Mouse (Mus musculus) layer of hippocampus, adult 11-12 months (tissue): ENCODE data around the gene Dusp7.
A peak's percentile ranks its signal among the peaks of the same experiment; 100 is the strongest.

Experiments
- DNase-seq: peaks from one replicate; pipeline ENCODE4 v3.0.0; 2022; ENCODE audit warnings: low spot score

The Dusp7 gene

DNA sequence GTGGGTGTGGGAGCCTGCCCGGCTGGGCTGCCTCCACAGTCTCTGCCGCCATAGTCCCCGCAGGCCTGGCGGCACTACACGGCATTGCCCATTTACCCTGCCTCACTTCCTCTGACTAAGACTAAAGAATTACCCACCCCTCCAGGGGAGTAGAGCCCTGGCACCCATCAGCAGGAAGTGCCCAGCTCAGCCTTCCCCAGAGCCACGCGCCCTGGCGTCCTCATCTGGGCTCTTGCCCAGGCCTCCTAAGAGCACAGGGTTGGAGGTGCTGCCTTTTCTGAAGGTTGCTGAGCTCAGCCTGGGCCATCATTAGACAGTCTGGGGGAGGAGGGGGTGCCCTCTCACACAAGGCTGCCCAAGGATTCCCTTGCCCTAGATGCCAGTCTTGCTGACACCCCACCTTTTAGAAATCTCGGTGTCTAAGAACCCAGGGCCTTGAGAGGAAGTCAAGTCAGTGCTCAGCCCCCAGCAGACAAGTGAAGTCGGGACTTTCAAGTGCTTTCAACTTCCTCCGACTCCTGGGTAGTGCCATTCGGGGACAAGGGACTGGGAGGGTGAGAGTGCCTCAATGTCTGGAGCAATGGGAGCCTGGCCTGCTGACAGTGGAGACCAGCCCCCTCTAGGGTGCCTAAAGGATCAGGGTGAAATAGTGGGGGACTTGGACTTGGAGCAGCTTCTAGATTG lies 17.9 kb downstream of the Dusp7 start:
- no peak for DNase-seq

DNA sequence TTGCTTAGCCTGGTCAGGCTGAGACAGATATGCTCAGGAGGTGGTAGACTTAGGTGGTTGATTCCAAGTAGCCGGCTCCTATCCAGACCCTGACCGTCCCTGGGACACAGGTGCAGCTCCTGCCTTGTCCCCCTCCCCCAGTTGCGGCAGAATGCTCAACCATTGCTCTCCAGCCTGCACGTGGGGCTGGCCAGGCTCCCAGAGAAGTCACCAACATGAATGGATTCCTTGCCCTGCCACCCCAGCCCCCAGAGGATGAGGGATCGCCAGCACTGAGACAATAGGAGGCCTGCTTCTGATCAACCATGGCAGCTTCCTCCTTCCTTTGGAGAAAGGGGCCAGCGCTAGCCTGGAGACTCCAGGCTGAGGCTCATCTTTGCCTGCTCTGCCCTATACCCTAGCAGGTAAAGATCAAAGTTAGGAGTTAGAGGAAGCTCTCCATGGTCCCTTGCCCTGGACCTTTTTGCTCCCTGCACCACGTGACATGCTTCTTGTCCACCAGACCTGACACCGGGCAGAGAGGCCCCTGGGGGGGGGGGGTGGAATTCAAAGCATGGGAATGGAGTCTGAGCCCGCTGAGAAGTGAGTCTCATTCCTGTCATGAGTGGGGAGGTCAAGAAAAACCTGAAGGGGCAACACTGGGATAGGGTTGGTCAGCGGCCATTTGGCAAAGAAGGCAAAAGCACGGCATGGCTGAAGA lies 24.5 kb downstream of the Dusp7 start:
- no peak for DNase-seq

DNA sequence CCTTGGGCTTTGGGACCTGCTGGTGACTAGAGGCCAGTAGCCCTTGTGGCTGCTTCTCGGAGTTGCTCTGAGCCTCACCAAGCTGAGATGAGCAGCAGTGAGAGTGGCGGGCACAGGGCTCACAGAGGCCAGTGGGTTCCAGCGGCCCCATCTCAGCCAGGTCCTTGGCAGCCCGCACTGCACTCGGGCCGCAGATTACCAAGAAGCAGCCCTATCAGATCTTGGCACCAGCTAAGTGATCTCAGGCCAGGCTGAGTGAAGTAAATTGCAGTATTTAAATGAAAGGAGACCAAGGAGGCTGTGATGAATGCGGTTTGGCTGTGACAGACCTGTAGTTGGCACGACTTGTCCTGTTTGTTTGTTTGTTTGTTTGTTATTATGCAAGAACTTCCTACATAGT lies 25.1 kb downstream of the Dusp7 start:
- DNase-seq: no peak

DNA sequence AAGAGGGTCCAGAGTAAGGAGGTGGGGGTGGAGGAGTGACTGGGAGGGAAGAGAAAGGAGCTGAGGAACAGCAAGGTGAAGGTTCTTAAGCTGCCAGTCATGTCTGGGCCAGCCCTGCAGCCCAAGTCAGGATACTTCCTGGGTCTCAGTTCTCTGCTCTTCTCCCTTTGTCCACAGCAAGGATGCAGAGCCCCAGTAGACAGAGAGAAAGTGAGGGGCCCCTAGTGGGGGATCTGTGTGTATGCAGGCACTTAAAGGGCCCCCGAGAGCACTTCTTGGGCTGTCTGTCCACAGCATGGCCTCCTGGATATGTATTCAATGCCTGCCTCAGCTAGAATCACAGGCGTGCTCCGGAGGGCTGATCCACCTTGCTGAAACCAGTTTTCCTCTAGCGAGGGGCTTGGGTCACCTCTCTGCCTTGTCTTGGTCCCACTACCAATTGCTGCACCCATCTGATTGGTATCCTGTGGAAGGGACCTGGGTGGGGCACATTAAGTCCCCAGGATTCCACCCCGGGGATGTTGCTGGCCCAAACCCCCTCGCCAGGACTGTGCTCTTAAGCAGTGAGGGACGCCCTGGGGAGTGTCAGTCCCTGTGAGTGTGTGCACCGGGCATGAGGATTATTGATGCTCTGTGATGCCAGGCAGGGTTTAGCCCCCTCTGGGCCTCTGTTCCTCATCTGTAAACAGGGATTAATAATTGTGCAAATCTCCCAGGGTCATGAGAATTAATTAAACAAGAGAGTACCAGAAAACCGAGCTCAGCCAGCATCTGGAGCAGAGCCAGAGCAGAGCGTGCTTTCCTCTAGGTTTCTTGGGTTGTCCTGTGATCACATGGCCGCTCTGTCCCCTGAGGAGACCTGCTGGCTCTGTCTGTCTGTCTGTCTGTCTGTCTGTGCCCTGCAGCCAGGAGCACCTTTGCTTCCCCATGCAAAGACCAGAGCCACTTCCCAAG lies 26.5 kb downstream of the Dusp7 start:
- no peak for DNase-seq

DNA sequence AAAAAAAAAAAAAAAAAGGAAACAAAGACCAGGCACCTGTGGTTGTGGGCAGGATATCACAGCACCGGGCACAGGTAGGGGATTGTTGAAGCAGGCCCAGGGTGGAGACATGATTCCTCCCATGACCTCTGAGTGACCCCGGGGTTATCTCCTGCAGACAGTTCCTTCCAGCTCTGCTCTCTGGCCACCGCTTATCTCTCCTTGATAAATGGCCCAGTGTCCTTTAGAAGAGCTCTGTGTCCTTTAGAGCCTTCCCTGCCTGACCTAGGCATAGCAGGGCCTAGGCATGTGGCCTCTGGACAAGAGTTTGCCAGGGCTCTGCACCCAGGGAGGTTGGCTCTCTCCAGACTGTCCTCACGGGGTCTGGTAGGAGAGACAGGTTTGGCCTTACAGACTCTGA lies 29.3 kb downstream of the Dusp7 start:
- DNase-seq: no peak

DNA sequence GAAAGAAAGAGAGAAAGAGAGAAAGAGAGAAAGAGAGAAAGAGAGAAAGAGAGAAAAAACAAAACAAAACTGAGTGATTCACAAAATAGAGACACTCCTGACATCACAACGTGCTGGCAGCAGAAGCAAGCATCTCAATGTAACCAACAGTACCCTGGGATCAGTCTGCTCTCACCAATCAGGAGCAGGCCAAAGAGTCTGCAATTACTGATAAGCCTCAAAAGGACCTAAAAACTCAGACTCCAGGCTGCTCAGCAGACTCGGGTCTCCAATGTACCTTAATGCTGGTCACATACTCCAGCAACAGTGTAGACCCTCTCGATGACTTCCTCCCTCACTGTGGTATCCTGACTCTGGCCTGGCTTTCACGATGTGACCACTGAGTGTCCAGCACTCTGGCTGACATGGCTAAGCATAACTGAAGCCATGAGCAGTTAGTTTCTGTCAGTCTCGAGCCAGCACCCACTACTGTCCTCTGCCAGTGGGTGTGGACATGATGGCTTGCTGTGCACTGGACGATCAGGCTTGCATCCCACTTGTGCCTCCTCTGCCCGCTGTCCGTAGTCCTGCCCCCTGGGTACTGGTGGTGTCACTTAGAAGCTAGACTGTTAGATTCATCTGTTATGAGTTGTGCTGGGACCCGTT lies 30.4 kb downstream of the Dusp7 start:
- DNase-seq: no peak

DNA sequence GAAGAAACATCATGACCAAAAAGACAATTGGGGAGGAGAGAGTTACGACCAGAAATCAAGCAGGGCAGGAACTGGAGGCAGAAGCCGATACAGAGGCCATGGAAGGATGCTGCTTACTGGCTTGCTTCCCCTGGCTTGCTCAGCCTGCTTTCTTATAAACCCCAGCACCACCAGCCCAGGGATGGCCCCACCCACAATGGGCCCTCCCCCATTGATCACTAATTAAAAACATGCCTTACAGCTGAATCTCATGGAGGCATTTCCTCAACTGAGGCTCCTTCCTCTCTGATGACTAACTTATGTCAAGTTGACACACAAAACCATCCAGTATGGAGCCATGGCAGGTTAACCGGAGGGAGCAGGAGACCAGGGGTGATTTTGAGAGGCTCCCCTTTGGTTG lies 31.4 kb downstream of the Dusp7 start:
- DNase-seq: no peak

DNA sequence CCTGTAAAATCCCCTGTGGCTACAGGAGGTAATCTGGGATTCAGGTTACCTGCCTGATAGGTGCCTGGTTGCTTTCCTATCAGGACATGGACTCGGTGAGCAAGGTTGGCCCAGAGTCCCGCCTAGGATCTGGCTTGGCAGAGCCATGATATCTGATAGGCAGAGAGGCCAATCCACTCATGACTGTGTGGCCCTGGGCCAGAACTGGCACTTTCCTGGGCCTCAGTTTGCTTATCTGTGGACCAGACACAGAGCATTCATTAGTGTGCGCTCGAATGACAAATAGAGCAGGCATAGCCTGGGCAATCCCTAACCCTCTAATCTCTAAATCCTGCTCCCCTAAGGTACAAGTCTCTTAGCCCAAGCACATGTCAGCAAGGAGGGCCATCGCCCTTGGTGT lies 33.7 kb downstream of the Dusp7 start:
- no peak for DNase-seq

DNA sequence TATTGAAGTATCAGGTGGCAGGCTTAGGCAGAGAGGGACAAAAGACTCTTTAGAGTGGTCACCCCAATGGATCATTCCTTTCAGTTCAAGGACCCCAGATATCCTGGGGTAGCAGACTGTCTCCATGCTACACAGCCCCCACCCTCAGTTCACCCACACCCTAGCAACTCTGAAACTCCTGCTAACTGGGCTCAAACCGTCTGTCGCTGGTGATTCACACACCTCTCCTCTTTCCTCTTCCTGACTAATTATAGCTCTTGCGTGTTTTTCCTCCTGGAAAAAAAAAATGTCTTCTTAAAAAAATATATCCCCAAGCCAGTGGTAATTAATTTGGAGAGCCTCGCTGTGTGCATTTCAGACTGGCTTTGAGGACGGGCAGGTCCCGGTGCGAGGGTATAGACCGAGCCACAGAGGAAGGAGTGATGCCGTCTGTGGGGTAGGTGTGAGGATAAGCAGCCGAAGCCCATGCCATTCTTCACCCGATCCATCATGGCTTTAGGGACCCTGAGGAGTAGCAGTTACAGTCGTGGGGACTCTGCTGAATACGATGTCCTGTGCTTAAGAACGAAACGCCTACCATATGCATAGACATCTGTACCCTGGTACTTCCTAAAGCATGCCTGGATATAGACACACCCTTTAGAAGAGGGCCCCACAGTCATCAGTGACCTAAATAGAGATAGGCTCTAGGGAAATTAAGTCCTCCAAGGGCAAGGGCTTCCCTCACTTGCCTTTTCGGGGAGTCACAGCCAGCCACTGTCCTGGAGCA lies 34.4 kb downstream of the Dusp7 start:
- no peak for DNase-seq

DNA sequence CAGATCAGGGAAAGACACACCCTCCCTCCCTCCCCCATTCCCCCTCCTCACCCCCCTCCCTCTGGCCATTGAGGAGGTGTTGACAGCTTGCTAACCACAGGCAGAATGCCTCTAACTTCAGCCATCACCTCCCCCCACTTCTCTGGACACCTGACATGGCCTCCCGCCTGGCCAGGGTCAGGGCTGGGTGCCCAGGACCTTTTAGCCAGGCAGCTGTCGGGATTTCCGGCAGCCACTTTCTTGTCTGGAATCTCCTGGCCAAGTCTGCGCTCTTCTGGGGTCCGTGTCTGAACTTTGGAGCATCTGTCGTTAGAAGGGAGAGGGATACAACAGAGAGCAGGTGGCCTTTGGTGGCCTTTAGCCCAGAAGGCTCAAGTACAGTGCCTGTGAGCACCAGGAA lies 36.8 kb downstream of the Dusp7 start:
- no peak for DNase-seq

DNA sequence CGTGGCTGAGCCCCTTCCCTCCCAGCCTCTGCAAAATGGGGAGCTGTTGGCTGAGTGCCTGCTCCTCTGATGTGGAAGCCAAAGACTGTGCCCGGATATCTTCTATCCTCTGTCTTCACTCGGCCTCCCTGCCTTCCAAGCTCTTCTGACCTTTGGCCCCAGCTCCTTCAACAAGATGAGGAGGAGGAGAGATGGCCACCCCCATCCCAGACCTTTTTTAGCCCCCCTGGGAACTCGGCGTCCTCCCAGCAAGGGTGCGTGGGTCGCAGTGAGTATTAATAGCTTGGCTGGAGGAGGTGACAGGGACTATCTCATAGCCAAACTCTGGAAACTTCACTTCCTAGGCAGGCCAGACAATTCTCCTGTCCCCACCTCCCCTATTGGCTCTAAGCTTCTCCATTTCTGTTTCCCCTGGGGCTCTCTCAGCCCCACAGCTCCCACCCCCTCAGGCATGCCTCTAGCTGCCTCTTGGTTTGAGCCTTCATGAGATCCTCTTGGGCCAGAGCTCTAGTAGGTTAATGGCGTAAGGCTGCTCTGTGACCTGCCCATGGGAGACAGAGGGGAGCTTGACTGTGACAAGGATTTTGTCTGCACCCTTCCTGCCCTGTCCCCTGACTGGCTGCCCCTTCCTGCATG lies 38.1 kb downstream of the Dusp7 start:
- DNase-seq: no peak

DNA sequence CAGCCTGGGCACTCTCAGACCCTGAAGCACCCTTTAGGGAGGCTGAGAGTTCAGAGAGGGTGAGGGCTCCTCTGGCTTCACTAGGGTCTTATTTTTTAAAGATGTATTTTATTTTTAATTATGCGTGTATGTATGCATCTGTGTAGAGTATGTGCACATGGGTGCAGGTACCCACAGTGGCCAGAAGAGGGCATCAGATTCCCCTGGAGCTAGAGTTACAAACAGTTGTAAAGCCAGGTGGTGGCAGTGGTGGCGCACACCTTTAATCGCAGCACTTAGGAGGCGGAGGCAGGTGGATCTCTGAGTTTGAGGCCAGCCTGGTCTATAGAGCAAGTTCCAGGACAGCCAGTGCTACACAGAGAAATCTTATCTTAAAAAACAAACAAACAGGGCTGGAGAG lies 40.7 kb downstream of the Dusp7 start:
- DNase-seq: no peak

DNA sequence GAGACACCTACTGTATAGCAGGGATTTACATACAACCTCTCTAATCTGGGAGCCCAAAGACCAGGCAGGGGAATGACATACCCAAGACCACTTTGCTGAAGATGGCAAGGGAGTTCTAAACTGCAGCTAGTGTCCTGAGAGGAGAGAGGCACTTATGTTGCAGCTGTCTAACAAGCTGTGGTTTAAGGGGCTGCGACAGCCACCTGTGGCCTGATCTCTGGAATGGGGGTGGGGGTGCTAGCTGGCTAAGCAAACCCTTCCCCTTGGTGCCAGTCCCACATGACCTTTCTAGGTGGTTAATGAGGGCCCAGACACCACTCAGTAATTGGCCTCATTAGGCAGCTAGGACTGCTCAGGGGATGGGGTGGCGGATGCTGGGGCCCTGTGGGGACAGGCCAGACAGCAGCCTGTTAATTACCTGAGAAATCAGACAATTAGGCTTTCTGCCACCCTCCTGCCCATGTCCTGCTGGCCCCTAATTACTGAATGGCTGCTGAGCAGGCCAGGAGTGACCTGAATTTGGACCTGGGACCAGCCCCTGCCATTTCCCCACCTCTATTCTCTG lies 41.7 kb downstream of the Dusp7 start:
- no peak for DNase-seq

DNA sequence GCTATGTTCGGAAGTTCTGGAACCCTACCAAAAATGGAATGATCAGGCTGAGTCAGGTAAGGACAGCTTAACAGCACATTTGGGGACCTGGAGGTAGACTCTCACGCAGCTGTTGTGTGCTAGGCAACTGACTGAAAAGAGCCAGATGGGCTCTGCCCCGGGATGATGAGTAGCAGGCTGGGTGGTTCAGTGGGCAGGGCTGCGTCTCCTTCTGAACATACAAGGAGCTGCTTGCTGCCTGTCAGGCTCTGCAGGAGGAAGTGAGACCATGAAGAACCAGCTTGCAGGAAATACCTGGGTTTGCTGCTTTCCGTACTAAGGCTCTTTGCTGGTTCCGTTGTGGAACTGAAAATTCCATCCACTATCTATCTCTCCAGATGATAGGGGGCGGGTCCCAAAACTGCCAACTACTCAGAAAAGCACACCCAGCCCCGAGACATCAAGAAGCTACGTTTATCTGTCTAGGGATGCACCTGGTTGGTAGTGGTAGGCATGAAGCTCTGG lies 42.7 kb downstream of the Dusp7 start:
- peak; percentile 59 for DNase-seq

DNA sequence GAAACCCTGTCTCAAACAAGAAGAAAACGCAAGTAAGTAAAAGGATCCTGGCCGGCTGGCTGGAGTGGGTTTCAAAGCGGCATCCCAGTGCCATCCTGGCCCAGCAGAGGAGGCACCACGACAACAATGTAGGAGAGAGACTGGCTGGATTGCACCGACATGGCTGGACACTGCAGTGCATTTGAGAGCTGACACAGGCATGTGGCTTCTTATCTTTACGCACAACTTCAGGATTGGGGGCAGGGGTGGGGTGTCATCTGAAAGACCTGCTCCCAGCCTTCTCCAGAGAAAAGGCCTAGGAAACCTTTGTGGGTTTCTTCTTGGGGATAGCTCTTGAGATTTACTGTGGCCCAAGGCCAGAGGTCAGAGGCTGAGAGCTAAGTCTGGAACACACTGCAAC lies 43.3 kb downstream of the Dusp7 start:
- DNase-seq: no peak

DNA sequence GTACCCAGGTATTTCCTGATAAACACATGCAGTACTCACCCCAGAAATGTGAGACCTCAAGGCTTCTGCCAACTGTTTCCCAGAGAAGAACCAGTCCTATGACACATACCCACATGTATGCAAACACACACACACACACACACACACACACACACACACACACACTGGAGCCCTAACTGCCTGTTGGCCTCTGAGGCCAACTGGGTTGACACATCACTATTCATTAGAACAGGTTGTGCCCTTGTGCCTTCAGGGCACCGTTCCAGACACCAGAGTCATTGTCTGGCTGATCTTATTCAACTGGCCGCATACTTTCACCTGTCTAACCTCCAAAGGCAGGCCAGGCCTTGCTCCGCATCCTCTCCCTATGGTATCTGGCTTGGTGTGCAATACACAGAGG lies 43.8 kb downstream of the Dusp7 start:
- no peak for DNase-seq

DNA sequence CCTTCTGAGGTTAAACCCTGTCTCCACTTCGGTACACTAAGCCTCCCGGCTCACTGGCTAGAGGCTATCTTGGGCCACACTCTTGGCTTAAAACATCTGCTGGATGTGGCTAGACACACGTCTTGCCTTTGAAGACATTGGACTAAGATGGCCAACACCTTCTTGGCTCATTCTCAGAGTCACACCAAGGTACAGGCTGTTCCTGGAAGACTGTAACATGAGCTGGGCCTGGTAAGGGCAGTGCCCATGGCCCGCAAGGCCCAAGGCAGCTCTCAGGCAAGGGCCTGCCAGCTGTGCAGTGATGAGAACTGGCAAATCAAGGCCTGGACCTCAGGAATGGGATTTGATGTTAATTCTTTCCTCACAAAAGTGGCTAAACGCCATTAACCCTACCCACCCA lies 45.2 kb downstream of the Dusp7 start:
- no peak for DNase-seq

DNA sequence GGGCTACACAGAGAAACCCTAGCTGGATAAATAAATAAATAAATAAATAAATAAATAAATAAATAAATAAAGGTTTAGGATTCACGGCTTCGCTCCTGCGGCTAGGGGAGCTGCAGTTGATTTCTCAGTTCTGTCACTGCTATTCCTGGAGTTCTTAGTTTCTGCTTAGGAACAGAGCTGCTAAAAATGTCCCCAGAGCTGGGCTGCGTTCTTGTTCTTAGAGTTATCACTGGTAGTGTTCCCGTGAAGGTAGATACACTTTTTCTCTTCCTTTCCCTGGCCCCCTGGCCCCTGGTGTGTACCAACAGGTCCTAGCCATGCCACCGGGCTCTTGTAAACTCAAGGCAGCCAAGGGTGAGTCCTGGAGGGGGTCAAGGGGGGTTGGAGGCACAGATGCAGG lies 48.4 kb downstream of the Dusp7 start:
- DNase-seq: no peak

DNA sequence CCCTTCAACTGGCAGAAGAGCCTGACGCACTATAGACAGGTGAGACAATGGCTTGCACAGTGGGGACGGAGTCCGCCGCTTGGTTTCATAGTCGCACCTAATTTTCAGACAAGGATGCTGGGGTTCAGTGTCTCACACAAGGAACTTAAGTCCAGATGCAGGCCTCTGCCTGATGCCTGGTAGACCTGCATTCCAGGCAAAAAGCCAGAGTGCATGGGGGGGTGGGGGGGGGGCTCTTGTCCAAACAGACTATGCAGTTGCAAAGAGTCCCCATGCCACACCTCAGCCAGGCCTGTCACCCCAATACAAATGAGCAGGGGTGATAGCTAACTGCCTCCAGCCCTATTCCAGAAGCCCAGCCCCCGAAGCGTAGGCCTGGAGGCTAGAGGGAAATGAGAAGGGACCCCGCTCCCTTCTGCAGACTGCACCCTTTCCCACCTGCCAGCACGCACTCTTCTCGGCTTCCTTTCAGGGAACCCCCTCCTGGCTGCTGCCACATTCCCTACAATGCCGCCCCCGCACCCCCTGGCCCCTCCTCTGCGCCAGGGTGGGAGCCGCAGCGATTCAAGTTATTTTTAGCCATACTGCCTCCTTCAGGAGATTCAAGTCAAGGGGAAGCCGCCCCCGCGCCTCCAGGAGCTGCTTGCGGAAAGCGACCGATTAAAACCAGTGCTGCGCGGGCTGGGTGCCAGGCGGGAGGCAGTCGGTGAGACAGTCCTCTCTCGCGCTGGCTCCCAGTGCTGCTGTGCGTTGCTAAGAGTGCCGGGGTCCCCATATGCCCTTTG lies 49.6 kb downstream of the Dusp7 start:
- DNase-seq: peak; percentile 91

DNA sequence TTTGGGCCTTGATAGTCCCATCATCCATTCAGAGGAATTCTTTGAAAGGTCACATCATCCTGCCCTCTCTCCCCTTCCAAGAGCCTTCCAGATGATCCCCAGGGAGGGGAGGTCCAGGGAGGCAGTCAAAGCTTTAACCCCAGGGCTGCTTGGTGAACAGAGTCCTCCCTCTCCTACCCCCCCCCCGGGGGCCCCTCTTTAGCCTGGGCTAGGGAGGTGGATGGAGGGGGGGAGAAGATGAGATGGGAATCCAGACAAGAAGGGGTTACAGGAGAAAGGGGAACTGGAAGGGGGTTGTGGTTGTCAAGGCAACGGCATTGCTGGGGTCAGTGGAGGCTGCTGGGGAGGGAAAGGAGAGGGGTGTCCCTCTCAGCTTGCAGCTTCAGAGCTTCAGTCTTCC lies 52.2 kb downstream of the Dusp7 start:
- DNase-seq: no peak
